Mouse (Mus musculus) cortical plate, adult 2 months (tissue): ENCODE measurements around the gene Klhl28.

Experiments used
- CTCF ChIP-seq: fragments of 200-500 bp; IDR thresholded peaks from 2 replicates; pipeline ENCODE4 v1.5.1; 2011; ENCODE audit warnings: mild to moderate bottlenecking, control low read depth, low read length; ENCODE audit not compliant: insufficient read depth; ENCODE audit errors: extremely low read depth
- POLR2A ChIP-seq: fragments of 200-500 bp; IDR thresholded peaks from 2 replicates; pipeline ENCODE4 v1.6.1; 2011; ENCODE audit warnings: mild to moderate bottlenecking, low read length, control low read depth; ENCODE audit not compliant: insufficient read depth; ENCODE audit errors: extremely low read depth

GRCm38 (mm10) chr12:64968067-64968466, 2.7 kb upstream of the Klhl28 start:
- no peak for TF ChIP-seq CTCF
- no peak for TF ChIP-seq POLR2A
